8 mouse cellular contexts compared by ENCODE assay signal in the genomic region with DNA sequence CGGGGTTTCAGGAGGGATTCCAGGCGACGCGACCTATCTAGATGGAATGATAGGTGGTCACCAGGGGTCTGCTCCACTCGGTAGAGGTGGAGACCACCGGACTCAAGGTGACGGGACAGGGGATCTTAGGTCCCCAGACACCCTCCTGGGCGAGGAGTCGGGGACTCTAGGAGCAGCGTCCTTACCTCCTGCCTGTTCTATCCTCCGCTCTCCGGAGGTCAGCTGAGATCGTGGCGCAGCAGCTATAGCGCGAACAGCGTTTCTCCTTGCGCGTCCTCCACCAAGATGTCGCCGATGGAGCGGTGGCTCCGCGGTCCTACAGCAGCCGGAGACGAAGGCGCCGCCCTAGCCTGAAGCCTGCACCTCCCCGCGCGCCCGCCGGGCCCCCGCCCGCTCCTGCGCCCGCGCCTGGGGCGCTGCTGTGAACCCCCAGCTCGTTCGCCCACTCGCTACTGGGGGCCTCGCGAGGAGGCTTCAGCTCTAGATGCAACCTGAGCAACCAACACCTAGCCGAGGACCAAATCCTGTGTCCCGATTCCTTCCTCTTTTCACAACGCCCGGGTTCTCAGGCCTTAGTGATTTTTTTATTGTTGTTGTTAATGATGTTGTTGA. TPM values are rescaled to one million over a fixed set of nuclear protein-coding genes. Genes with fewer than 3 reads are reported as not detected.
DNase-seq lines count a peak whose midpoint lies in the region; ATAC-seq and TF ChIP-seq lines count a peak whose summit lies in the region.

A gene (minus strand): TSS at position 562 of the 612 bp plus-strand sequence.

- no peaks in the 10 kb centered on the region for H3K9me3 ChIP-seq in intestine, embryonic 16.5 days (ENCODE audit: control insufficient read depth, low read length)
- H3K9me3 ChIP-seq in midbrain, embryonic 15.5 days, result no peaks in the 10 kb centered on the region
- H3K9me3 ChIP-seq in stomach, postnatal 0 days (ENCODE audit: control insufficient read depth, low read length), result no peaks in the 10 kb centered on the region

- peak; percentile 58 for ATAC-seq in frontal cortex, adult (ENCODE audit: low TSS enrichment)
- ATAC-seq in intestine, embryonic 16.5 days, result peak; percentile 72
- ATAC-seq in midbrain, embryonic 15.5 days (replicated peaks), result peak; percentile 71; the same call in 1 of the 2 replicates
- peak; percentile 70 for ATAC-seq in stomach, postnatal 0 days (ENCODE audit: low FRiP score, low TSS enrichment)

- H3K4me1 ChIP-seq in intestine, embryonic 16.5 days (ENCODE audit: control insufficient read depth, insufficient read depth, low read length), result peaks cover 10% of the 10 kb centered on the region
- 0 out of 2 replicates have a peak, but pooled peaks cover 4% of the 10 kb centered on the region for H3K4me1 ChIP-seq in liver, adult 2 months (ENCODE audit: control insufficient read depth, insufficient read depth, low read length)
- H3K4me1 ChIP-seq in midbrain, embryonic 15.5 days, result peaks cover 19% of the 10 kb centered on the region
- H3K4me1 ChIP-seq in stomach, postnatal 0 days (replicated peaks; ENCODE audit: control insufficient read depth, insufficient read depth), result no peaks in the 10 kb centered on the region

- peaks cover 9% of the 10 kb centered on the region; the same call in 1 of the 2 replicates for H3K27me3 ChIP-seq in intestine, embryonic 16.5 days (replicated peaks; ENCODE audit: control insufficient read depth, insufficient read depth, low read length)
- peaks cover 3% of the 10 kb centered on the region; the same call in 1 of the 2 replicates for H3K27me3 ChIP-seq in liver, adult 2 months (ENCODE audit: control insufficient read depth, insufficient read depth, low read length)
- 0 out of 2 replicates have a peak, but pooled peaks cover 4% of the 10 kb centered on the region for H3K27me3 ChIP-seq in midbrain, embryonic 15.5 days (replicated peaks)
- no peaks in the 10 kb centered on the region for H3K27me3 ChIP-seq in stomach, postnatal 0 days (ENCODE audit: control insufficient read depth, insufficient read depth, low read length)

- H3K79me2 ChIP-seq in liver, adult 2 months (ENCODE audit: control insufficient read depth, insufficient read depth, low read length), result no peaks in the 10 kb centered on the region

- TF ChIP-seq POLR2A in liver, adult 2 months (IDR thresholded peaks at IDR 0.05; ENCODE audit: extremely low read depth, insufficient read depth, low read length), result no peak

- H3K27ac ChIP-seq in intestine, embryonic 16.5 days (ENCODE audit: low read length), result peak within 1 kb of the TSS; percentile 69
- H3K27ac ChIP-seq in liver, adult 2 months (replicated peaks; ENCODE audit: insufficient read depth, low read depth, low read length), result no peak within 1 kb of the TSS
- peak within 1 kb of the TSS; percentile 87 for H3K27ac ChIP-seq in midbrain, embryonic 15.5 days
- H3K27ac ChIP-seq in stomach, postnatal 0 days (replicated peaks), result peak within 1 kb of the TSS; percentile 56; the same call in 1 of the 2 replicates

- peak within 1 kb of the TSS; percentile 86 for H3K9ac ChIP-seq in intestine, embryonic 16.5 days (ENCODE audit: low read depth, low read length)
- peak within 1 kb of the TSS; percentile 70 for H3K9ac ChIP-seq in liver, adult 2 months (ENCODE audit: low read depth, low read length)
- peak within 1 kb of the TSS; percentile 89 for H3K9ac ChIP-seq in midbrain, embryonic 15.5 days
- peak within 1 kb of the TSS; percentile 73 for H3K9ac ChIP-seq in stomach, postnatal 0 days (ENCODE audit: low read length)

- DNase-seq in frontal cortex, postnatal 25 days (ENCODE audit: low spot score in 2 of 2), result no peak
- DNase-seq in adrenal gland, postnatal 36 days, result peak; percentile 57 to 67
- DNase-seq in frontal cortex, postnatal 36 days (ENCODE audit: low spot score in 2 of 2), result peak; percentile 70 to 73
- no peak for DNase-seq in liver, adult 2 months (ENCODE audit: extremely low read depth, low read depth, low spot score)
- DNase-seq in stomach, postnatal 0 days (ENCODE audit: low spot score), result no peak

- TF ChIP-seq EP300 in stomach, postnatal 0 days (optimal IDR thresholded peaks at IDR 0.05), result no peak

- no peak for TF ChIP-seq CTCF in liver, adult 2 months (IDR thresholded peaks at IDR 0.05; ENCODE audit: low read depth, low read length)
- TF ChIP-seq CTCF in stomach, postnatal 0 days (IDR thresholded peaks at IDR 0.05; ENCODE audit: low read depth), result no peak

- peak within 1 kb of the TSS; percentile 98 for H3K4me2 ChIP-seq in intestine, embryonic 16.5 days (ENCODE audit: low read depth, low read length)
- H3K4me2 ChIP-seq in midbrain, embryonic 15.5 days, result peak within 1 kb of the TSS; percentile 86
- H3K4me2 ChIP-seq in stomach, postnatal 0 days (replicated peaks; ENCODE audit: low read depth), result peak within 1 kb of the TSS; percentile 98

- peak within 1 kb of the TSS; percentile 96 for H3K4me3 ChIP-seq in intestine, embryonic 16.5 days (ENCODE audit: low read length)
- peak within 1 kb of the TSS; percentile 79 for H3K4me3 ChIP-seq in liver, adult 2 months (ENCODE audit: insufficient read depth, low read depth, low read length)
- H3K4me3 ChIP-seq in midbrain, embryonic 15.5 days, result peak within 1 kb of the TSS; percentile 96
- H3K4me3 ChIP-seq in stomach, postnatal 0 days (ENCODE audit: low read depth, low read length), result peak within 1 kb of the TSS; percentile 81

- H3K36me3 ChIP-seq in intestine, embryonic 16.5 days (ENCODE audit: control insufficient read depth, insufficient read depth, low read length), result no peaks in the 10 kb centered on the region
- no peaks in the 10 kb centered on the region for H3K36me3 ChIP-seq in liver, adult 2 months (ENCODE audit: control insufficient read depth, insufficient read depth, low read length)
- no peaks in the 10 kb centered on the region for H3K36me3 ChIP-seq in midbrain, embryonic 15.5 days (replicated peaks)
- H3K36me3 ChIP-seq in stomach, postnatal 0 days (ENCODE audit: control insufficient read depth, insufficient read depth, low read length), result no peaks in the 10 kb centered on the region

- 1% methylated on average over 48 of the region's 48 CpGs for WGBS in intestine, embryonic 16.5 days
- WGBS in liver, adult 2 months, result 2% methylated on average over 48 of the region's 48 CpGs
- WGBS in midbrain, embryonic 15.5 days, result 1% methylated on average over 48 of the region's 48 CpGs
- WGBS in stomach, postnatal 0 days, result 1% methylated on average over 45 of the region's 48 CpGs

RNA-seq across cellular contexts. Expression of the gene that starts here (rescaled TPM):
- total RNA-seq in adrenal gland, postnatal 36 days (2021), result 1 to 10 TPM; 2.4 TPM
- 2.3 and 2.7 TPM in 2 replicates for polyA plus RNA-seq in intestine, embryonic 16.5 days (2015; fragmentation: Nextera tagmentation; extraction: Ambion mirVana)
- 0.09 and 0.34 TPM in 2 replicates for total RNA-seq in liver, adult 2 months (2014; rRNA removed)
- 0.07 and 0.12 TPM in 2 replicates for polyA plus RNA-seq in liver, adult 2 months (2012; rRNA removed)
- polyA plus RNA-seq in midbrain, embryonic 15.5 days (2015; fragmentation: Nextera tagmentation; extraction: Ambion mirVana), result 5.4 and 6.0 TPM in 2 replicates
- 0.91 and 1.2 TPM in 2 replicates for polyA plus RNA-seq in stomach, postnatal 0 days (2015; fragmentation: Nextera tagmentation; extraction: Ambion mirVana)

Comparison
In these comparisons a context has a peak if more than half of its experiments do, and no peak if none do; other contexts are left out.
1. DNase-seq: peak in adrenal gland, postnatal 36 days (2 of 2) and frontal cortex, postnatal 36 days (2 of 2); none in frontal cortex, postnatal 25 days (0 of 2), liver, adult 2 months (single experiment) and stomach, postnatal 0 days (single experiment).
2. Peak in every context shown above with its lines, with median percentiles within 50 percentile points of each other: ATAC-seq, H3K4me2 ChIP-seq, H3K4me3 ChIP-seq and H3K9ac ChIP-seq.